Comparison of ENCODE assay signal across 27 mouse cellular contexts in genomic region chr6:145091998-145092397, GRCm38 (mm10). TPM values are rescaled to one million over a fixed set of nuclear protein-coding genes. Genes with fewer than 3 reads are reported as not detected.
DNase-seq lines count a peak whose midpoint lies in the region; ATAC-seq and TF ChIP-seq lines count a peak whose summit lies in the region.
"Had no signal": no experiment of that assay in that cellular context is flagged by ENCODE, and none has a peak within 500 bp of the region (broad histone marks: within the 10 kb centered on the region; RNA-seq: fewer than 3 reads in every experiment).

No protein-coding gene starts in this region.

- H3K4me3 ChIP-seq in CH12.LX (replicated peaks in 1 of 3; ENCODE audit: low read depth in 2 of 3, low read length in 2 of 3, poor library complexity in 1 of 3): peak overlapping the region; percentile 20 to 41 (median 26)
- H3K4me3 ChIP-seq: embryonic facial prominence, embryonic 10.5 days; embryonic facial prominence, embryonic 13.5 days; erythroblast, embryonic 14.5 days; forebrain, embryonic 12.5 days; forebrain, embryonic 15.5 days; hindbrain, embryonic 10.5 days; hindbrain, embryonic 13.5 days; intestine, embryonic 15.5 days had no signal

- dilution Hi-C loops in CH12.LX (cut with MboI; ENCODE audit: extremely low pct_ligation_motif_present, extremely low pct_unique_long_range_greater_than_20kb, low sequenced_read_pairs): no loop called here

- no peak for TF ChIP-seq POLR2A in CH12.LX (IDR thresholded peaks at IDR 0.05; ENCODE audit: low read depth, low read length)

- H3K27me3 ChIP-seq in CH12.LX (replicated peaks): no peaks in the 10 kb centered on the region
- H3K27me3 ChIP-seq: embryonic facial prominence, embryonic 13.5 days; forebrain, embryonic 12.5 days; forebrain, embryonic 15.5 days; intestine, embryonic 15.5 days had no signal

- DNase-seq in CD4-positive, CD25-positive, alpha-beta regulatory T cell, adult 2 months (ENCODE audit: low read depth, low spot score): peak; percentile 20
- DNase-seq in CH12.LX (ENCODE audit: extremely low read depth) (no peak), ES-CJ7 (ENCODE audit: low read depth, low spot score) (peak; percentile 84)
- DNase-seq in cerebellum, postnatal 36 days: no peak
- DNase-seq in c-Kit-positive CD71-positive TER-119-positive erythroid progenitor cells, embryonic 14.5 days (ENCODE audit: low spot score): no peak
- DNase-seq: adrenal gland, postnatal 10 days; adrenal gland, postnatal 36 days; cerebellum, adult 11 months; cerebellum, adult 2 months; cerebellum, adult 9-11 months; cerebellum, postnatal 25 days; embryo, embryonic 11 days; gastrocnemius, postnatal 10 days; gastrocnemius, postnatal 36 days; heart, postnatal 36 days; kidney, adult 11 months had no signal

- no peak; the same call in 1 of the 2 replicates for TF ChIP-seq RAD21 in CH12.LX (IDR thresholded peaks at IDR 0.05; ENCODE audit: low read depth, low read length)

- peak overlapping the region; percentile 1; the same call in 1 of the 2 replicates for H3K27ac ChIP-seq in CH12.LX (ENCODE audit: insufficient read depth, low read depth)
- H3K27ac ChIP-seq: embryonic facial prominence, embryonic 10.5 days; embryonic facial prominence, embryonic 13.5 days; forebrain, embryonic 12.5 days; forebrain, embryonic 15.5 days; hindbrain, embryonic 10.5 days; hindbrain, embryonic 13.5 days; intestine, embryonic 15.5 days had no signal

- peak; percentile 61 for TF ChIP-seq EP300 in CH12.LX (IDR thresholded peaks at IDR 0.05; ENCODE audit: low read length)

- peak overlapping the region; percentile 66 for H3K4me2 ChIP-seq in CH12.LX (ENCODE audit: insufficient read depth, low read depth, poor library complexity, severe bottlenecking)
- H3K4me2 ChIP-seq: embryonic facial prominence, embryonic 13.5 days; forebrain, embryonic 12.5 days; forebrain, embryonic 15.5 days; heart, embryonic 11.5 days; hindbrain, embryonic 13.5 days; intestine, embryonic 15.5 days had no signal

- no peaks in the 10 kb centered on the region for H3K36me3 ChIP-seq in CH12.LX (replicated peaks in 1 of 2; ENCODE audit: control insufficient read depth in 1 of 2, insufficient read depth in 1 of 2, low read length in 1 of 2)
- H3K36me3 ChIP-seq: embryonic facial prominence, embryonic 10.5 days; embryonic facial prominence, embryonic 13.5 days; forebrain, embryonic 12.5 days; forebrain, embryonic 15.5 days; hindbrain, embryonic 10.5 days; hindbrain, embryonic 13.5 days; intestine, embryonic 15.5 days had no signal

- TF ChIP-seq CTCF in CH12.LX (conservative IDR thresholded peaks at IDR 0.05 in 1 of 2, IDR thresholded peaks at IDR 0.05 in 1 of 2; ENCODE audit: low read depth in 2 of 2, low read length in 2 of 2): no peak

- no peaks in the 10 kb centered on the region for H3K79me2 ChIP-seq in CH12.LX (replicated peaks; ENCODE audit: control insufficient read depth, extremely low read depth, insufficient read depth, poor library complexity, severe bottlenecking)

- no peak for ATAC-seq in CD4-positive, CD25-positive, alpha-beta regulatory T cell, adult 4 months
- ATAC-seq: forebrain, embryonic 15.5 days; hindbrain, embryonic 16.5 days; intestine, embryonic 15.5 days had no signal

- 0 out of 2 replicates have a peak overlapping the region, but pooled peaks have one; percentile 2 for H3K9ac ChIP-seq in CH12.LX (ENCODE audit: insufficient read depth, low read depth)
- H3K9ac ChIP-seq: embryonic facial prominence, embryonic 13.5 days; forebrain, embryonic 12.5 days; forebrain, embryonic 15.5 days; hindbrain, embryonic 13.5 days; intestine, embryonic 15.5 days had no signal

- in situ Hi-C loops in CH12.LX (cut with MboI; ENCODE audit: low pct_ligation_motif_present, low pct_unique_long_range_greater_than_20kb, low sequenced_read_pairs): loop anchor here (5.0 kb wide), 3 partner anchors 40 to 255 kb away; no protein-coding TSS in a partner anchor

- H3K4me1 ChIP-seq in CH12.LX (ENCODE audit: control insufficient read depth in 1 of 2, insufficient read depth in 2 of 2): peaks cover 20 to 61% of the 10 kb centered on the region in 2 experiments
- H3K4me1 ChIP-seq: embryonic facial prominence, embryonic 10.5 days; embryonic facial prominence, embryonic 13.5 days; forebrain, embryonic 12.5 days; forebrain, embryonic 15.5 days; hindbrain, embryonic 10.5 days; hindbrain, embryonic 13.5 days; intestine, embryonic 15.5 days had no signal

- no peaks in the 10 kb centered on the region for H3K9me3 ChIP-seq in CH12.LX (replicated peaks; ENCODE audit: low read length)
- H3K9me3 ChIP-seq: embryonic facial prominence, embryonic 10.5 days; embryonic facial prominence, embryonic 13.5 days; forebrain, embryonic 12.5 days; forebrain, embryonic 15.5 days; hindbrain, embryonic 10.5 days; hindbrain, embryonic 13.5 days; intestine, embryonic 15.5 days had no signal

TF ChIP-seq in CH12.LX, 34 proteins besides CTCF, POLR2A, EP300 and RAD21:
- peak; percentile 54 for TF ChIP-seq BHLHE40 (IDR thresholded peaks at IDR 0.05; ENCODE audit: low read depth, low read length)
- TF ChIP-seq JUND (conservative IDR thresholded peaks at IDR 0.05; ENCODE audit: low read depth, low read length): no peak
- peak; percentile 80 for TF ChIP-seq ETS1 (conservative IDR thresholded peaks at IDR 0.05; ENCODE audit: low read depth, low read length)
- TF ChIP-seq NRF1 (IDR thresholded peaks at IDR 0.05; ENCODE audit: low read depth, low read length): no peak
- TF ChIP-seq IRF4 (IDR thresholded peaks at IDR 0.05; ENCODE audit: low read depth, low read length): peak; percentile 51; the same call in 1 of the 2 replicates
- TF ChIP-seq SMC3 (IDR thresholded peaks at IDR 0.05; ENCODE audit: low read depth, low read length): no peak
- TF ChIP-seq MAZ (IDR thresholded peaks at IDR 0.05; ENCODE audit: low read depth, low read length): 0 out of 2 replicates have a peak, but pooled peaks have one; percentile 32
- TF ChIP-seq TCF12 (IDR thresholded peaks at IDR 0.05; ENCODE audit: low read depth, low read length): peak; percentile 45; the same call in 1 of the 2 replicates
- TF ChIP-seq MXI1 (IDR thresholded peaks at IDR 0.05; ENCODE audit: low read depth, low read length): no peak
- TF ChIP-seq CHD1 (IDR thresholded peaks at IDR 0.05; ENCODE audit: low read depth, low read length): no peak
- 0 out of 2 replicates have a peak, but pooled peaks have one; percentile 19 for TF ChIP-seq CHD2 (IDR thresholded peaks at IDR 0.05; ENCODE audit: low read length)
- no peak for TF ChIP-seq ZNF384 (IDR thresholded peaks at IDR 0.05; ENCODE audit: low read depth, low read length)
- TF ChIP-seq RCOR1 (conservative IDR thresholded peaks at IDR 0.05; ENCODE audit: low read depth, low read length): peak; percentile 61; the same call in 1 of the 2 replicates
- TF ChIP-seq KAT2A (IDR thresholded peaks at IDR 0.05; ENCODE audit: insufficient replicate concordance, low read length): 0 out of 2 replicates have a peak, but pooled peaks have one; percentile 12
TF ChIP-seq in CH12.LX: peak in this region for 8.

RNA-seq across cellular contexts. Expression of gene Bcat1, which starts 16.0 kb away (rescaled TPM):
- polyA plus RNA-seq in CD4-positive, CD25-positive, alpha-beta regulatory T cell, adult 4 months (2017; shearing (Covaris generic)): 10 to 100 TPM in 1 of 2 experiments, 1 to 10 TPM in 1; 9.3 to 10.4 TPM
- 129 and 141 TPM in 2 replicates for total RNA-seq in CH12.LX (2012; rRNA removed)
- 176 and 199 TPM in 2 replicates for total RNA-seq in CH12.LX (2014; rRNA removed)
- 157 and 176 TPM in 2 replicates for polyA plus RNA-seq in CH12.LX (2012; ENCODE audit: insufficient read length, low read depth)
- polyA plus RNA-seq: erythroblast, embryonic 14.5 days had no signal

RNA-seq across cellular contexts. Expression of gene Lrmp, which starts 23.5 kb away (rescaled TPM):
- 100 to 1,000 TPM; 157 to 238 TPM for polyA plus RNA-seq in CD4-positive, CD25-positive, alpha-beta regulatory T cell, adult 4 months (2017; shearing (Covaris generic))
- 92.3 and 102 TPM in 2 replicates for total RNA-seq in CH12.LX (2012; rRNA removed)
- total RNA-seq in CH12.LX (2014; rRNA removed): 155 and 171 TPM in 2 replicates
- 163 and 180 TPM in 2 replicates for polyA plus RNA-seq in CH12.LX (2012; ENCODE audit: insufficient read length, low read depth)

Comparison
In these comparisons a context has a peak if more than half of its experiments do, and no peak if none do; other contexts are left out.
1. DNase-seq: peak in CD4-positive, CD25-positive, alpha-beta regulatory T cell, adult 2 months (single experiment) and ES-CJ7 (single experiment); none in CH12.LX (single experiment), cerebellum, postnatal 36 days (0 of 2) and c-Kit-positive CD71-positive TER-119-positive erythroid progenitor cells, embryonic 14.5 days (single experiment).
2. RNA of gene Bcat1, which starts 16.0 kb away (polyA plus RNA-seq): 157 to 176 TPM in CH12.LX; 9.3 to 10.4 TPM in CD4-positive, CD25-positive, alpha-beta regulatory T cell, adult 4 months; every median in the first group is over 10 times any median in the second.